Mouse (Mus musculus): ENCODE measurements around the gene Med12. TPM values are rescaled to one million over a fixed set of nuclear protein-coding genes. Genes with fewer than 3 reads are reported as not detected.
A peak's percentile ranks its signal among the peaks of the same experiment; 100 is the strongest.

Med12 gene
- total RNA-seq, 2 experiments from 2014 or later = 29.5 to 36.6 TPM

- H3K4me3 ChIP-seq = no peak overlapping the region
- DNase-seq (ENCODE audit: low spot score in 2 of 2) = no peak
- TF ChIP-seq CTCF (conservative IDR thresholded peaks at IDR 0.05) = no peak
Observed at GRCm38 (mm10) chrX:101282813-101283212, 9.0 kb downstream of the Med12 start.

GRCm38 (mm10) chrX:101285534-101285933 is 11.7 kb downstream of the Med12 start:
- peak; percentile 63 to 69 for DNase-seq (ENCODE audit: low spot score in 2 of 2)
- H3K4me3 ChIP-seq = no peak overlapping the region
- peak; percentile 78 for TF ChIP-seq CTCF (conservative IDR thresholded peaks at IDR 0.05)
- no peak overlapping the region for H3K27ac ChIP-seq

More at GRCm38 (mm10) chrX:101282813-101283212, 9.0 kb downstream of the Med12 start:
- no peak overlapping the region for H3K27ac ChIP-seq

DNA sequence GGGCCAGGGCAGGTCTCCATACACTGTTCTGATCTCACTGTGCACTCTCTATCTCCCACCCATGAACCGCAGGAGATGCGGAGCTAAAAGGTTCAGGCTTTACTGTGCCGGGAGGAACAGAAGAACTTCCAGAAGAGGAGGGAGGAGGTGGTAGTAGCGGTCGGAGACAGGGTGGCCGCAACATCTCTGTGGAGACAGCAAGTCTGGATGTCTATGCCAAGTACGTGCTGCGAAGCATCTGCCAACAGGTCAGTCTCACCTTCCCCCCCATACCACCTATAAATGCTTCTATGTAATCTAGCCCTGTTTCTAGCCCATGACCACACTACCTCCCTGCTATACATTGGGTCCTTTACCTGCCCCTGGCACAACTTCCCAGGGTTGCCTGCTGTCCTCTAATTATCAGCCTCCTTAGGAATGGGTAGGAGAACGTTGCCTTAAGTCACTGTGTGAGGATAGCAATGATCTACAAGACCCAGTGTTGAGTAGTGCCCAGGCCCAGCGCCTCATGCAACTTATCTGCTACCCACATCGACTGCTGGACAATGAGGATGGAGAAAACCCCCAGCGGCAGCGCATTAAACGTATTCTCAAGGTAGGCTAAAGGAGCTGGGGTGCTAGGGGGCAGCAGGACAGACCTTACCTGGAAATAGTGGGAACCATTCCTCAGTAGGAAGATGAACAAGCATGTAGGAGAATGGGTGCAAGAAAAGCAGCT is 12.3 kb downstream of the Med12 start:
- TF ChIP-seq CTCF (conservative IDR thresholded peaks at IDR 0.05) = no peak
- Histone ChIP-seq H3K4me3 (no peak overlapping the region), H3K27ac (no peak overlapping the region)
- no peak for DNase-seq (ENCODE audit: low spot score in 2 of 2)

DNA sequence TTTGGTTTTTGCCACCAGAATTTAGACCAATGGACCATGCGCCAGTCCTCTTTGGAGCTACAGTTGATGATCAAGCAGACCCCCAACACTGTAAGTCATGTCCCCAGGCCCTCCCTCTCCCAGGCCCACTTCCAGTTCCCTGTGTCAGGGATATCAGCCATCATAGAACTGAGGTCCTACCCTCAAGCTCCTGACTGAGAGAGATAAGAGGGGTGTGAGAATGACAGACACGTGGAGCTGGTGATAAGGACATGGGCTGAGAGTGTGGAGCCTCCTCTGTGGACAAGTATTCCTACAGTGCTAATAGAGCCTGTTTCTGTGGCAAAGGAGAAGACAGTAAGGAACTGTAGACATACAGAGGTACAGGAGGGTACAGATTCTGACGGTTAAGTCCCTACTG is 13.7 kb downstream of the Med12 start:
- no peak for DNase-seq (ENCODE audit: low spot score in 2 of 2)
- no peak overlapping the region for H3K4me3 ChIP-seq

GRCm38 (mm10) chrX:101288432-101288831 is 14.6 kb downstream of the Med12 start:
- H3K27ac ChIP-seq = no peak overlapping the region
- no peak overlapping the region for H3K4me3 ChIP-seq
- TF ChIP-seq CTCF (conservative IDR thresholded peaks at IDR 0.05) = no peak
- DNase-seq (ENCODE audit: low spot score in 2 of 2) = no peak

More for the DNA sequence above, 13.7 kb downstream of the Med12 start:
- H3K27ac ChIP-seq = no peak overlapping the region
- TF ChIP-seq CTCF (conservative IDR thresholded peaks at IDR 0.05) = no peak

- no peak for DNase-seq (ENCODE audit: low spot score in 2 of 2)
- TF ChIP-seq CTCF (conservative IDR thresholded peaks at IDR 0.05) = no peak
- H3K27ac ChIP-seq = no peak overlapping the region
- H3K4me3 ChIP-seq = no peak overlapping the region
Observed at GRCm38 (mm10) chrX:101289037-101289436, 15.2 kb downstream of the Med12 start.

DNA sequence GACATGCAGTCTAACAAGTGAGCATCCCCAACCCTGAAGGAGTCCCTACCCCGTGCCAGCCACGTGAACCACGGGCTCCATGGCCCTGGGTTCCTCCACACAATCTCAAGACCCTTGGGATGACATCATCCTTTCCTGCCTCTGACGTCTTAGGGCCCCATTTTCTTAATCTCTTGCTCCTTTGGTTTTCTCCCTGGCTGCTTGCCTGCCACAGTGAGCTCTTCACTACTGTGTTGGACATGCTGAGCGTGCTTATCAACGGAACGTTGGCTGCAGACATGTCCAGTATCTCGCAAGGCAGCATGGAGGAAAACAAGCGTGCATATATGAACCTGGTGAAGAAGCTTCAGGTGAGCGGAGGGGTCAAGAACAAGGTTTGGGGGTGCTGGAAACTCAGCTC is 16.3 kb downstream of the Med12 start:
- DNase-seq (ENCODE audit: low spot score in 2 of 2) = no peak
- TF ChIP-seq CTCF (conservative IDR thresholded peaks at IDR 0.05) = no peak
- Histone ChIP-seq H3K27ac (no peak overlapping the region), H3K4me3 (no peak overlapping the region)

DNA sequence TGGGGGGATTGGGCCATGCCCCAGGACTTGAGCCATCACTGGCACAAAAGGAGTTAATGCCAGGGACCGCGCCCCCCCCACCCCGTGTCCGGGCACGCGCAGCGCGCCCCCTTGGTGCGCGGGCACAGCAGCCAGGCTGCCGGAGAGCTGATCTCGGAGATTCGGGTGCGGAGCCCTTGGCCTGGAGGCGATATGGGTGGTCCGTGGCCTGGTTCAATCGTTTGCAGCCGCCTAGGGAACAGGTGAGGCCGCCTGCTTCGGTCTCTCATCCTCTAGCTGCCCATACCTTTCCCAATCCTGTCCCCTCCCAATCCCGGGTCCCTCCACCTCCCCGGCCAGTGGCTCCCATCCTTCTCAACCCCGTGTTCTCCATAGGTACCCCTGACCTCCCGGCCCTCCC is 25.2 kb downstream of the Med12 start, which contains the start of gene Nlgn3:
Gene Nlgn3 (plus strand): TSS at position 114 of the 400 bp plus-strand sequence.
- peak within 1 kb of the TSS; percentile 95 for H3K27ac ChIP-seq
- TF ChIP-seq CTCF (conservative IDR thresholded peaks at IDR 0.05) = no peak
- peak in 1 of 2 experiments; percentile 68 for DNase-seq (ENCODE audit: low spot score in 2 of 2)
- H3K4me3 ChIP-seq = peak within 1 kb of the TSS; percentile 72

DNA sequence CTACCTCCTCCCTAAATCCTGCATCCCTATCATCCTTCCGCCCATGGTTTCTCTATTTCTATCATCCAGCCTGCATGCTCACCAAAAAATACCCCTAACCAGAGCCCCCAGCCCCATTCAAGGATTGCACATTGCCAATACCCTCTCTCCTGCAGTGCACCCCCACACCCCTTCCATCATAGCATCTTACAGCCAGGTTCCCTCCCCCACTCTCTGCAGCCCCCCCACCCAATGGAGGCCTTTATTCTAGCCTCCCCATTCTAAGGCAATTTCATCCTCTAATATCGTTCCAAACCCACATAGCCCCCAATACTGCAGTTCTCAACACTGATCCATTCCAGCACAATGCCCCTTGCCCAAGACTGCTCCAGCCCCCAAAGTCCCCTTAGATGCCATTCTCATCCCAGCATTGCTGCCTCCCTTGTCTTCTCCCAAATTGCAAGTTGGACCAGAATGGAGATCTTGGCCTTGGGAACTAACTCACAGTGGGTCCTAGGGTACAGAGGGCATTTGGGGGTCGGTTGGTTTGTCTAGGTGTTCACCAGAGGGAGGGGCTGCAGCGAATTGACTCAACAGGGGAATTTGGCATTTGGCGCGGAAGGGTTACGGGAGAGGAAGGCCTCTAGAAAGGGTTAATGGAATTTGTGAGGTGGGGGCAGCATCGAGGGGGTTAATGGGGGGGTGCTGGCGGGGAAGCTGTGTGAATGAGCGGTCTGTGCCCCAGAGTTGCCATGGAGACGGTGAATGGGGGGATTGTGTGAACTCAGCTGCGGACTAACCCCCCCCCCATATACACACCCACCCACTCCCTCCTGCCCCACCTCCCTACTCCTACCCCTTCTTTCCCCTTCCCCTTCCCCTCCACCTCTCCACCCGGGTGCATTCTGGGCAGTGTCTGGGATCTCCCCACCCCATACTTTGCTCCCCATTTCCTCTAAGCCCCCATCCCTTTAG is 25.9 kb downstream of the Med12 start:
- peak overlapping the region; percentile 95 for H3K27ac ChIP-seq
- DNase-seq (ENCODE audit: low spot score in 2 of 2) = no peak
- TF ChIP-seq CTCF (conservative IDR thresholded peaks at IDR 0.05) = no peak
- peak overlapping the region; percentile 72 for H3K4me3 ChIP-seq

DNA sequence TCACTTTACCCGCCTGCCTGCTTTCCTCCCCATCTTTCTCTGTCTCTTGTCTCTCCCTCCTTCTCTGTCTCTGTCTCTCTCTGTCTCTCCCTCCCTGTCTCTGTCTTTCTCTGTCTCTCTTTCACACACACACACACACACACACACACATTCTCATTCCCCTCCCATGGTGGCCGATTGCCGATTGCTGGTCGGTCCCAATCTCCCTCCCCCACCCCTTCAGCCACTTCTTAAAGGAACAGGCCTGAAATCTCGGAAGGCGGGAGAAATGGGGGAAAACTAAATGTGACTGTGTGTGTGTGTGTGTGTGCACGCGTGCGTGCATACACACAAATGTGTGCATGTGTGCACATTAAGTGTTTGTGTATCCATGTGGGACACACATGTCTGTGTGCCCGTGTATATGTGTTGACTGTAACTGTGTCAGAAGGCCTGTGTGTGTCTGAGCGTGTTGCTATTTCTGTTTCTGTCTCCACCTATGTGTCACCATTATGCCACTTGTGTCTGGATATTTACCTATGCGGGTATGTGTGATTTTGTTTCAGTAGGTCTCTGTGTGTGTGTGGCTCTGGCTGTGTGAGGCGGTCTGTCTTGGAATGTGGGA is 26.7 kb downstream of the Med12 start:
- DNase-seq (ENCODE audit: low spot score in 2 of 2) = no peak
- no peak for TF ChIP-seq CTCF (conservative IDR thresholded peaks at IDR 0.05)
- Histone ChIP-seq H3K4me3 (peak overlapping the region; percentile 72), H3K27ac (peak overlapping the region; percentile 95; the same call in 1 of the 2 replicates)

DNA sequence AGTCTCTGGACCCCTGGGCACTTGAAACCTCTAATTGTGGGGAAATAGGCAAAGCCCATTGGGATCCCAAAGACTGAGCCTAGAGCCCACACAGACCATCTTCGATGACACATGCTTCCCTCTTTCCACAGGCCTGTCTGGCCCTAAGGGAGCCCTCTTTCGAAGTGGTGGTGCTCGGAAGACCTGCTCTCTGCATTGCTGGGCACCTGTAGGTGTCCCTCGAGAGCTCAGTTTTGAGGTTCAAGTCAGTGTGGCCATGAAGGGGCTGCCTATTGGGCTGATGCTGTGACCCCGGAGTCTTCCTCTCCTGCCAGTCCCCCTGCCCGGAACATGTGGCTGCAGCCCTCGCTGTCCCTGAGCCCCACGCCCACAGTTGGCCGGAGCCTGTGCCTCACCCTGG is 27.8 kb downstream of the Med12 start:
- no peak for DNase-seq (ENCODE audit: low spot score in 2 of 2)
- H3K4me3 ChIP-seq = peak overlapping the region; percentile 54
- peak overlapping the region; percentile 73 for H3K27ac ChIP-seq
- peak; percentile 55 for TF ChIP-seq CTCF (conservative IDR thresholded peaks at IDR 0.05)

- no peak for DNase-seq (ENCODE audit: low spot score in 2 of 2)
- H3K4me3 ChIP-seq = no peak overlapping the region; the same call in 1 of the 2 replicates
- H3K27ac ChIP-seq = peak overlapping the region; percentile 73; the same call in 1 of the 2 replicates
- no peak for TF ChIP-seq CTCF (conservative IDR thresholded peaks at IDR 0.05)
Observed at GRCm38 (mm10) chrX:101304646-101305045, 30.8 kb downstream of the Med12 start.

- H3K27ac ChIP-seq = peak overlapping the region; percentile 55; the same call in 1 of the 2 replicates
- no peak overlapping the region for H3K4me3 ChIP-seq
- TF ChIP-seq CTCF (conservative IDR thresholded peaks at IDR 0.05) = no peak
- DNase-seq (ENCODE audit: low spot score in 2 of 2) = peak in 1 of 2 experiments; percentile 39
Observed at GRCm38 (mm10) chrX:101309299-101309698, 35.5 kb downstream of the Med12 start.

All from layer of hippocampus, adult 2 months (tissue).